Mouse (Mus musculus) granulocyte monocyte progenitor cell, adult 5-6 weeks (primary cell): ENCODE results near the gene Magt1. TPM values are rescaled to one million over a fixed set of nuclear protein-coding genes. Genes with fewer than 3 reads are reported as not detected.
"Not testable (repeated sequence)": the region's sequence is repeated elsewhere in the genome, so short reads cannot be mapped to it uniquely, and the experiment has no call there.

Experiments
- ATAC-seq: replicated peaks from 2 replicates; pipeline ENCODE4 v1.8.0; 2016; ENCODE audit warnings: mild to moderate bottlenecking, moderate TSS enrichment, inconsistent platforms; ENCODE audit not compliant: poor library complexity, severe bottlenecking
- total RNA-seq, 2 experiments: library from RNA; stranded (forward) in 1 of 2; stranded (reverse) in 1 of 2; fragments of 200-712, 200-1000 nt in 1 of 2; fragments of >200 nt in 1 of 2; fragmentation: Nextera tagmentation in 1 of 2; gene quantifications; 2 replicates each; pipeline ENCODE4 v1.2.3; 2014 to 2017

Magt1 gene
- total RNA-seq (2014; fragmentation: Nextera tagmentation) (67.4 and 69.3 TPM in 2 replicates), total RNA-seq (2017) (107 and 136 TPM in 2 replicates)

GRCm38 (mm10) chrX:106011465-106012159 is at the start of gene Magt1:
Magt1 (minus strand) TSS chrX:106011906.
- peak; percentile 87 for ATAC-seq

- ATAC-seq = no peak
Observed at GRCm38 (mm10) chrX:106048191-106048590, 36.5 kb upstream of the Magt1 start.

- ATAC-seq = no peak
Observed at GRCm38 (mm10) chrX:106045928-106046327, 34.2 kb upstream of the Magt1 start.

- no peak for ATAC-seq
Observed at GRCm38 (mm10) chrX:106045455-106045854, 33.7 kb upstream of the Magt1 start.

GRCm38 (mm10) chrX:106043863-106044617 is 32.3 kb upstream of the Magt1 start:
- ATAC-seq = peak; percentile 33; the same call in 1 of the 2 replicates

- ATAC-seq = no peak
Observed at GRCm38 (mm10) chrX:106037185-106037752, 25.6 kb upstream of the Magt1 start.

- peak; percentile 84 for ATAC-seq
Observed at GRCm38 (mm10) chrX:106035727-106036126, 24.0 kb upstream of the Magt1 start.

- ATAC-seq = peak; percentile 51
Observed at GRCm38 (mm10) chrX:106031124-106031523, 19.4 kb upstream of the Magt1 start.

GRCm38 (mm10) chrX:106030176-106030575 is 18.5 kb upstream of the Magt1 start:
- no peak for ATAC-seq

GRCm38 (mm10) chrX:106027343-106027674 is 15.6 kb upstream of the Magt1 start:
- peak; percentile 5; the same call in 1 of the 2 replicates for ATAC-seq

GRCm38 (mm10) chrX:106026418-106027342 is 15.0 kb upstream of the Magt1 start, which contains the start of gene Atp7a:
Atp7a (plus strand) TSS chrX:106027276.
- ATAC-seq = peak; percentile 92

- no peak for ATAC-seq
Observed at GRCm38 (mm10) chrX:106017516-106017915, 5.8 kb upstream of the Magt1 start.

- ATAC-seq = no peak
Observed at GRCm38 (mm10) chrX:106017102-106017501, 5.4 kb upstream of the Magt1 start.

GRCm38 (mm10) chrX:106015571-106016322 is 4.0 kb upstream of the Magt1 start, which contains the start of gene Cox7b:
Cox7b (plus strand) TSS chrX:106015700.
- peak; percentile 61 for ATAC-seq

- ATAC-seq = not testable (repeated sequence)
Observed at GRCm38 (mm10) chrX:106014741-106015377, 3.2 kb upstream of the Magt1 start.

GRCm38 (mm10) chrX:106013217-106013616 is 1.5 kb upstream of the Magt1 start:
- no peak for ATAC-seq

GRCm38 (mm10) chrX:106012559-106012958 is 853 bp upstream of the Magt1 start:
- ATAC-seq = no peak

- no peak for ATAC-seq
Observed at GRCm38 (mm10) chrX:106010762-106011161, 944 bp downstream of the Magt1 start.

GRCm38 (mm10) chrX:106001605-106002004 is 10.1 kb downstream of the Magt1 start:
- no peak for ATAC-seq
